Mouse (Mus musculus) liver, embryonic 12.5 days (tissue): ENCODE data around the gene Herc1. TPM values are rescaled to one million over a fixed set of nuclear protein-coding genes. Genes with fewer than 3 reads are reported as not detected.
A peak's percentile ranks its signal among the peaks of the same experiment; 100 is the strongest.

Experiments
- ATAC-seq: fragments of 200-750 bp; cut with Nextera tagmentation; 2 replicates; pipeline ENCODE4 v1.8.0; 2017; ENCODE audit warnings: moderate number of reproducible peaks, mild to moderate bottlenecking, moderate library complexity
- H3K27ac ChIP-seq: fragments of 300-500 bp; sonication (generic); 2 replicates; pipeline ENCODE4 v1.5.1; 2016; ENCODE audit warnings: mild to moderate bottlenecking
- H3K27me3 ChIP-seq: fragments of 300-500 bp; sonication (generic); replicated peaks from 2 replicates; pipeline ENCODE4 v1.6.1; 2016; ENCODE audit warnings: mild to moderate bottlenecking, moderate library complexity
- H3K36me3 ChIP-seq: fragments of 300-500 bp; sonication (generic); 2 replicates; pipeline ENCODE4 v1.6.1; 2016; ENCODE audit warnings: mild to moderate bottlenecking, moderate library complexity
- H3K4me1 ChIP-seq: fragments of 300-500 bp; sonication (generic); 2 replicates; pipeline ENCODE4 v1.6.1; 2016
- H3K4me2 ChIP-seq: fragments of 300-500 bp; sonication (generic); 2 replicates; pipeline ENCODE4 v1.6.1; 2016; ENCODE audit warnings: mild to moderate bottlenecking, moderate library complexity
- H3K4me3 ChIP-seq: fragments of 300-500 bp; sonication (generic); 2 replicates; pipeline ENCODE4 v1.5.1; 2016; ENCODE audit warnings: mild to moderate bottlenecking, moderate library complexity
- H3K9ac ChIP-seq: fragments of 300-500 bp; sonication (generic); 2 replicates; pipeline ENCODE4 v1.6.1; 2016; ENCODE audit warnings: mild to moderate bottlenecking, moderate library complexity
- H3K9me3 ChIP-seq: fragments of 300-500 bp; sonication (generic); replicated peaks from 2 replicates; pipeline ENCODE4 v1.6.1; 2016; ENCODE audit warnings: mild to moderate bottlenecking, moderate library complexity
- WGBS: fragments of 180-500 bp; shearing (Covaris S2); methylation state at CpG from one replicate; pipeline ENCODE4 v1.1.7; 2016; ENCODE audit not compliant: insufficient replicate concordance; 5-methylcytosine and 5-hydroxymethylcytosine counted together
- polyA plus RNA-seq: library from polyadenylated mRNA; unstranded; fragments of >200 nt; fragmentation: Nextera tagmentation; extraction: Ambion mirVana; gene quantifications from 2 replicates; pipeline ENCODE4 v1.2.1, GENCODE M21; 2016

Gene Herc1
- polyA plus RNA-seq, 1 experiment from 2014 or later = 35.8 TPM

GRCm38 (mm10) chr9:66506011-66506410, 155.8 kb downstream of the Herc1 start:
- Histone ChIP-seq H3K4me2 (peak overlapping the region; percentile 65), H3K9ac (peak overlapping the region; percentile 61), H3K27me3 (no peaks in the 10 kb centered on the region), H3K9me3 (no peaks in the 10 kb centered on the region), H3K4me3 (peak overlapping the region; percentile 24), H3K4me1 (peaks cover 88% of the 10 kb centered on the region), H3K27ac (peak overlapping the region; percentile 96), H3K36me3 (peaks cover 91% of the 10 kb centered on the region)
- no peak for ATAC-seq
- 61% methylated on average over 4 of the region's 4 CpGs for WGBS

GRCm38 (mm10) chr9:66506424-66506823, 156.2 kb downstream of the Herc1 start:
- peak overlapping the region; percentile 61 for H3K9ac ChIP-seq
- H3K27ac ChIP-seq = peak overlapping the region; percentile 96
- ATAC-seq = no peak
- H3K36me3 ChIP-seq = peaks cover 87% of the 10 kb centered on the region
- no peaks in the 10 kb centered on the region for H3K9me3 ChIP-seq
- H3K27me3 ChIP-seq = no peaks in the 10 kb centered on the region
- peaks cover 89% of the 10 kb centered on the region for H3K4me1 ChIP-seq
- H3K4me3 ChIP-seq = no peak overlapping the region
- H3K4me2 ChIP-seq = peak overlapping the region; percentile 65

GRCm38 (mm10) chr9:66507684-66508083, 157.4 kb downstream of the Herc1 start:
- H3K4me3 ChIP-seq = no peak overlapping the region
- peaks cover 75% of the 10 kb centered on the region for H3K36me3 ChIP-seq
- H3K4me2 ChIP-seq = no peak overlapping the region
- H3K27ac ChIP-seq = peak overlapping the region; percentile 34; the same call in 1 of the 2 replicates
- no peaks in the 10 kb centered on the region for H3K27me3 ChIP-seq
- 86% methylated on average over 3 of the region's 3 CpGs for WGBS
- peaks cover 94% of the 10 kb centered on the region for H3K4me1 ChIP-seq
- H3K9ac ChIP-seq = no peak overlapping the region
- ATAC-seq = no peak
- no peaks in the 10 kb centered on the region for H3K9me3 ChIP-seq

GRCm38 (mm10) chr9:66508890-66509399, 158.7 kb downstream of the Herc1 start:
- no peak for ATAC-seq
- H3K27me3 ChIP-seq = no peaks in the 10 kb centered on the region
- no peak overlapping the region for H3K9ac ChIP-seq
- H3K4me1 ChIP-seq = peaks cover 94% of the 10 kb centered on the region
- H3K4me3 ChIP-seq = no peak overlapping the region
- H3K36me3 ChIP-seq = peaks cover 71% of the 10 kb centered on the region
- H3K4me2 ChIP-seq = no peak overlapping the region
- 74% methylated on average over 4 of the region's 4 CpGs for WGBS
- no peaks in the 10 kb centered on the region for H3K9me3 ChIP-seq
- H3K27ac ChIP-seq = peak overlapping the region; percentile 12; the same call in 1 of the 2 replicates

- Histone ChIP-seq H3K4me2 (peak overlapping the region; percentile 96), H3K9ac (peak overlapping the region; percentile 83), H3K36me3 (peaks cover 71% of the 10 kb centered on the region), H3K9me3 (no peaks in the 10 kb centered on the region), H3K27ac (peak overlapping the region; percentile 93; the same call in 1 of the 2 replicates), H3K4me1 (peaks cover 93% of the 10 kb centered on the region), H3K27me3 (no peaks in the 10 kb centered on the region), H3K4me3 (peak overlapping the region; percentile 71)
- ATAC-seq = no peak
- 87% methylated on average over 7 of the region's 7 CpGs for WGBS
Observed at GRCm38 (mm10) chr9:66510351-66510841, 160.1 kb downstream of the Herc1 start.

GRCm38 (mm10) chr9:66510944-66511343, 160.7 kb downstream of the Herc1 start:
- H3K9me3 ChIP-seq = no peaks in the 10 kb centered on the region
- H3K4me1 ChIP-seq = peaks cover 88% of the 10 kb centered on the region

GRCm38 (mm10) chr9:66511580-66512350, 161.5 kb downstream of the Herc1 start:
- Histone ChIP-seq H3K9ac (peak overlapping the region; percentile 83), H3K4me1 (peaks cover 80% of the 10 kb centered on the region)
- under 1% methylated on average over 78 of the region's 78 CpGs for WGBS

More at GRCm38 (mm10) chr9:66510944-66511343, 160.7 kb downstream of the Herc1 start:
- Histone ChIP-seq H3K9ac (peak overlapping the region; percentile 83), H3K4me2 (peak overlapping the region; percentile 96), H3K36me3 (peaks cover 72% of the 10 kb centered on the region), H3K4me3 (peak overlapping the region; percentile 71), H3K27ac (peak overlapping the region; percentile 93), H3K27me3 (no peaks in the 10 kb centered on the region)
- WGBS = 5% methylated on average over 2 of the region's 2 CpGs
- ATAC-seq = no peak

GRCm38 (mm10) chr9:66512351-66512671, 162.1 kb downstream of the Herc1 start:
- Histone ChIP-seq H3K36me3 (peaks cover 72% of the 10 kb centered on the region), H3K4me1 (peaks cover 74% of the 10 kb centered on the region)

More at GRCm38 (mm10) chr9:66511580-66512350, 161.5 kb downstream of the Herc1 start:
- Histone ChIP-seq H3K36me3 (peaks cover 72% of the 10 kb centered on the region), H3K4me2 (peak overlapping the region; percentile 96), H3K4me3 (peak overlapping the region; percentile 71), H3K27ac (peak overlapping the region; percentile 93), H3K9me3 (no peaks in the 10 kb centered on the region), H3K27me3 (no peaks in the 10 kb centered on the region)
- peak; percentile 82 for ATAC-seq

GRCm38 (mm10) chr9:66513150-66513549, 162.9 kb downstream of the Herc1 start:
- ATAC-seq = no peak
- peaks cover 72% of the 10 kb centered on the region for H3K36me3 ChIP-seq
- peak overlapping the region; percentile 83; the same call in 1 of the 2 replicates for H3K9ac ChIP-seq

More at GRCm38 (mm10) chr9:66512351-66512671, 162.1 kb downstream of the Herc1 start:
- Histone ChIP-seq H3K4me3 (peak overlapping the region; percentile 71), H3K27me3 (no peaks in the 10 kb centered on the region), H3K9me3 (no peaks in the 10 kb centered on the region), H3K9ac (peak overlapping the region; percentile 83), H3K4me2 (peak overlapping the region; percentile 96), H3K27ac (peak overlapping the region; percentile 93)
- WGBS = 3% methylated on average over 8 of the region's 8 CpGs
- ATAC-seq = peak; percentile 74

GRCm38 (mm10) chr9:66513661-66514255, 163.5 kb downstream of the Herc1 start:
- Histone ChIP-seq H3K4me2 (no peak overlapping the region), H3K9me3 (no peaks in the 10 kb centered on the region), H3K36me3 (peaks cover 71% of the 10 kb centered on the region), H3K9ac (no peak overlapping the region), H3K4me1 (peaks cover 62% of the 10 kb centered on the region), H3K27me3 (no peaks in the 10 kb centered on the region), H3K27ac (peak overlapping the region; percentile 93; the same call in 1 of the 2 replicates), H3K4me3 (no peak overlapping the region)
- no peak for ATAC-seq
- 87% methylated on average over 4 of the region's 4 CpGs for WGBS

More at GRCm38 (mm10) chr9:66513150-66513549, 162.9 kb downstream of the Herc1 start:
- H3K4me3 ChIP-seq = no peak overlapping the region
- H3K4me2 ChIP-seq = peak overlapping the region; percentile 96
- H3K27me3 ChIP-seq = no peaks in the 10 kb centered on the region
- H3K9me3 ChIP-seq = no peaks in the 10 kb centered on the region
- peak overlapping the region; percentile 93 for H3K27ac ChIP-seq
- peaks cover 66% of the 10 kb centered on the region for H3K4me1 ChIP-seq

GRCm38 (mm10) chr9:66514256-66514770, 164.1 kb downstream of the Herc1 start, which contains the start of gene Fbxl22:
Gene Fbxl22 (minus strand): TSS chr9:66514593.
- no peak within 1 kb of the TSS for H3K4me2 ChIP-seq
- ATAC-seq = no peak
- no peak within 1 kb of the TSS for H3K4me3 ChIP-seq

More at GRCm38 (mm10) chr9:66514256-66514770, 164.1 kb downstream of the Herc1 start, which contains the start of gene Fbxl22:
- H3K36me3 ChIP-seq = peaks cover 70% of the 10 kb centered on the region
- H3K9ac ChIP-seq = no peak within 1 kb of the TSS
- no peaks in the 10 kb centered on the region for H3K27me3 ChIP-seq
- H3K27ac ChIP-seq = peak within 1 kb of the TSS; percentile 93; the same call in 1 of the 2 replicates
- 74% methylated on average over 17 of the region's 17 CpGs for WGBS
- H3K9me3 ChIP-seq = no peaks in the 10 kb centered on the region
- peaks cover 57% of the 10 kb centered on the region for H3K4me1 ChIP-seq
